Mouse (Mus musculus): ENCODE results near the gene Chst5. TPM values are rescaled to one million over a fixed set of nuclear protein-coding genes. Genes with fewer than 3 reads are reported as not detected.
A peak's percentile ranks its signal among the peaks of the same experiment; 100 is the strongest.

The Chst5 gene
- total RNA-seq, 2 experiments from 2014 or later, result 0.89 to 1.0 TPM

GRCm38 (mm10) chr8:111931721-111932120, 21.5 kb upstream of the Chst5 start:
- DNase-seq, result no peak
- intact Hi-C loops (cut with DNase I), result no loop called here

DNA sequence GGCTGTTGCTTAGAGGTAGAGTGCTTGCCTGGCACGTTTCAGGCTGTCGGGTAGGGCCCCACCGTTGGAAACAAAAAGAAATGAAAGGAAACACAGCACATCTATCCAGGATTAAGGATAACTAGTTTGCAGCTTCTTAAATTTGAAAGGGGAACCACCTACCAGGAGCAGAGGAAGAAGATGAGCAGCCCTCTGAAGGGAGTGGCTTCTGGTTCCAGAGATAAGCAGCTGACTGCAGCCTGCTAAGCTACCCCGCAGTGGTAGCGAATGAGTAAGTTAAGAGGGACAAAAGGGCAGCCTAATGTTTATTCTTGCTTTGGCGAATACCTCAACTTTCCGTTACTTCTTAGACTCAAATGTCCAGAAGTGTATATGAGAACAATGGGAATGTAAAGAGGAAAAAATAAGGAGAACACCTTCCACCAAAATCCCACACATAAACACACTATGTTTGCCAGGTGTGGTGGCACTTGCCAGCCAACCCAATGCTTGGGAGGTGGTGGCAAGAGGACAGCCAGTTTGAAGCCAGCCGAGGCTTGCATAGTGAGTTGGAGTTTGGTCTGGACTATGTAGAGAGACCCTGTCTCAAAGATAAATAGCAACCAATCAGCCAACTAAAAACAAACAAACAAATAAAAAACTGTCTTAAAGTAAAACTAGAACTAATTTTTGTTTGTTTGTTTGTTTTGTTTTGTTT, 19.5 kb upstream of the Chst5 start:
- intact Hi-C loops (cut with DNase I), result no loop called here
- DNase-seq, result no peak

DNA sequence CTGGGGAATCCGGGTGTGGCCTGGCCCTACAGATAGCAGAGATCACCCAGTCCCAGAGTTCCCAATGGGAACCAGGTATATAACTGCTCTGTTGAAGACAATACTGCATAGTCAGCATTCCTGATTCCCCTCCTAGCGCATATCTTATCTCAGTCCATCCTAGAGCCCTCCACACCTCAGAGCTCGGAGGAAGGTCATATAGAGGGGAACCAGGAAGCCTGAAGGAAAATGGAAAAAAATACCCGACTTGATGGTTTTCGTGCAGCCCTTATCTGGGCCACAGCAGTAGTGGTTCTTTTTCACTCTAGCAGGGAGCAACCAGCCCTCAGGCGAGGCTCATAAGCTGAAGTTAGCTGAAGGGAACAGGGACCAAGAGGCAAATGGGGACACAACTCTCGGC, 14.7 kb upstream of the Chst5 start:
- no peak for DNase-seq
- intact Hi-C loops (cut with DNase I), result no loop called here

DNA sequence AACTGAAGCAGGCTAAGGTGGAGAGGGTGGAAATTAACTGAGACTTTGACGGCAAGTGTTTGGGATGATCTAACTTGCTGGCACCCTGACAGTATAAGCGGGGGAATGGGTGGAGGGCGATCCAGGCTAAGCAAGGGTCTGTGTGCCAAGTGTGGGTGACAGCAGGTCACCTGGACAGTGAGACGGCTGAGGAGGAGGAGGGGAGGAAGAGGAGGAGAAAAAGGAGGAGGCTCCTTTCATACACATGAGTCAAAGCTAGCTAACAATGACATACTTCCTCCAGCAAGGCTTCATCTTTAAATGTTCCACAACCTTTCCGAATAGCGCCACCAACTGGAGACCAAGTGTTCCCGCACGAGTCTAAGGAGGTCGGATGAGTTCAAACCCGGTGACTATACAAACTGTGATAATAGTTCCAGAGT, 13.1 kb upstream of the Chst5 start:
- intact Hi-C loops (cut with DNase I), result no loop called here
- peak; percentile 57 for DNase-seq

GRCm38 (mm10) chr8:111920971-111921370, 10.7 kb upstream of the Chst5 start:
- no peak for DNase-seq
- intact Hi-C loops (cut with DNase I), result no loop called here

GRCm38 (mm10) chr8:111919663-111920062, 9.4 kb upstream of the Chst5 start:
- intact Hi-C loops (cut with DNase I), result no loop called here
- no peak for DNase-seq

DNA sequence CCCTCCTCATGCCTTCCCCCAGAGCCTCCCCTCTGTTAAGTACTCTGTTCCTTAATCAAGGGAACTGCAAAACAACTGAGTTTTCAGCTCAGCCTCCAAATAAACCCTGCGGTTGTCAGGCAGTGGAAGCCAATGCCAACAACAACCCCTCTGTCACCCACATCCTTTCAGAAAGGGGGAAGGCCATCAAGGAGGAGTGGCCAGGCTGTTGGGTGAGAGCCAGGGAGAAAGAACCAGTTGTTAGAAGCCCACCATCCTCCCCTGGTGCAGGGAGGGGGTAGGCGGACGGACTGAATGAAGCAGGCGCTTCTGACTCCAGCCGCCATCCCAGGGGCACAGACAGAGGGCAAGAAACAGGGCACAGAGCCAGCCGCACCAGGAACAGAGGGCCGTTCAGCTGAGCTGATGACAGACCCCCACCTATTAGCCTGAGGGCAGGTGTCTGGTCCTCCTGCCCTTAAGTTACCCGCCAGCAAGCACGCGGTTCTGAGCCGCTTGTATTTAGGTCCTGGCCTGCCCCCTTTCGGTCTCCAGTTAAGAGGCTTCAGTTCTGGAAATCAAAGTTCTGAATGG, 2.7 kb upstream of the Chst5 start:
- DNase-seq, result peak; percentile 81

DNA sequence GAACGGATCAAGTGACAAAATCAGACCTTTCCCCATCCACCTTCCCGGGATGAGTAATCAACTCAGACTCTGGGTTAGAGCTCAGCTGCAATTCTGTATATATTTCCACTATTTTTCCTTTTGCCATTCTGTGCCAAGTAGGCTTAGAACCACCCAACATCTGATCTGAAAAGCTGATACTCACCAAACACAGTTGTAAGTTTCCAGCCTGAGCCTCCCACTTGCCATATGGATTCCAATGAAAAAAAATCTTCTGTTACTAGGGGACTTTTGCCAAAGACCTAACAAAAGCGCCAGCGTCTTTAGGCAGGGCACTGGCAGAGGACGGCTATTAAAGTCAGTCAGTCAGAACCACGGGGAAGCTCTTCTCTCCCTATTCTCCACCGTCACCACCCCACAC, 1.3 kb upstream of the Chst5 start:
- peak; percentile 16 for DNase-seq
- intact Hi-C loops (cut with DNase I), result no loop called here

More for the DNA sequence above, 2.7 kb upstream of the Chst5 start:
- intact Hi-C loops (cut with DNase I), result no loop called here

- no peak for DNase-seq
- intact Hi-C loops (cut with DNase I), result no loop called here
Measured at GRCm38 (mm10) chr8:111905500-111906121, 4.6 kb downstream of the Chst5 start.

GRCm38 (mm10) chr8:111902080-111902479, 8.2 kb downstream of the Chst5 start:
- intact Hi-C loops (cut with DNase I), result no loop called here
- DNase-seq, result no peak

DNA sequence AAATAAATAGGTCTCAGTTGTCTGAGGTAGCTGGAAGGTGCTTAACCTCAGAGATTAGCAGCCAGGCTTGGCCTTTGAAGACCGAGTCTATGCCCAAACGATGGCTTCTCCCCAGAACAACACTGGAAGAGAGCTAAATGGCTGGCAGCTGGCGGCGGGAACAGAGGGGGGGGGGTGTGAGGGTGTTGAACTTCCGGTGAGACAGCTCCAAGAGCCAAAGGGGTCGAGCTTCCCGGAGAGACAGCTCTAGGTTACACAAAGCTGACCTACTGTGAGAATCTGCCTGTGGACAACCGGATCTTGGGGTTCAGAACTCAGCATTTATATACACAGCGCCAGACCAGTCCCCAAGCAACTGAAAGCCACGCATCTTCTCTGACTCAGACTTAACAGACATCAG, 11.7 kb downstream of the Chst5 start:
- intact Hi-C loops (cut with DNase I), result no loop called here
- DNase-seq, result no peak

DNA sequence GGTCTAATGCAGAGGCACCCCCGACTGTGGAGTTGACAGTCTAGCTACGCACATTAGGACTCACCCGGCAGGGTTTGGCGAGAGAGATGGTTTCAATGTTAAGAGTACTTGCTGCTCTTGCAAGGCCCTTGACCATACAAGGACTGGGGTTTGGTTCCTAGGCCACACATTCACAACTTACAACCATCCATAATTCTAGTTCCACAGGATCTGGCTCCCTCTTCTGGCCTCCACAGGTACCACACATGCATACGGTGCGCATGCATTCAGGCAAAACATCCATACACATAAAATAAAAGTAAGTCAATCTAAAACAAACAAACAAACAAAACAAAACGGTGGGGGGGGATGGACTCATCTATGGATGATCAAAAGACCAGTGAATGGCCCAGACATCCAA, 15.3 kb downstream of the Chst5 start:
- intact Hi-C loops (cut with DNase I), result no loop called here
- DNase-seq, result no peak

DNA sequence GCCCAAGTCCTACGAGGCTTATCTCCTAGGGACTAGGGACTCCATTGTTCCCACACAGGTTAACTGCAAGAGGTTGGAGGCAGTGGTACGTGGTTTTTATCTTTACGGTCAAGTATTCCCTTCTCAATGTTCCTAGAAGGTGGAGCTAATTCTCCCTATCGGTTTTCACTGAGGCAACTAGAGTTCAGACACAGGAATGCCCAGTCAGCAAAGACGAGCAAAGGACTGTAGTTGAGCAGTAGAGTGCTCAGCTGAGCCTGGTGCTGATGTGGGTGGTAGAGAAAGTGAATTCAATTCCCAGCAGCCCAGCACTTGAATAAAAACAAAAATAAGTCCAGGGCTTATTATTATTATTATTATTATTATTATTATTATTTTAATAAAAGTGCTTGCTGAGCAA, 17.6 kb downstream of the Chst5 start:
- DNase-seq, result no peak
- intact Hi-C loops (cut with DNase I), result no loop called here

GRCm38 (mm10) chr8:111891983-111892382, 18.3 kb downstream of the Chst5 start:
- intact Hi-C loops (cut with DNase I), result no loop called here
- DNase-seq, result no peak

DNA sequence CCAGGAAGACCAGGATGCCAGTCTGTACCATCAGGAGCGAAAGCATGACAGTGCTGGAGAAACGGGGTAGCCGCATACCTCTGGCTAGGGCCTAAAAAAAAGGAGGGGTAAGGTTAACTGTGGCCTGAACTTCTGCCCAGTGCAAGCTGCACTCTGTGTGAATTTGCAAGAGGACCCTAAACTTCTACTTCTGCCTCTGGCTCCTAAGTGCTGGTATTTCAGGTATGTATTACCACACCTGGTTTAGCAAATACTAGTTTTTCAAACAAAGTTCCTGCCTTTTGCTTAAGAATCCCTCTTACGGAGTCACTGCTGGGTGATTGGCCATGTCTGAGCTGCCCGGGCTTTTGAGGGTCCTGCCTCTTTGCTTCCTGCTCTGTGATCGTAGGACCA, 19.3 kb downstream of the Chst5 start:
- DNase-seq, result no peak
- intact Hi-C loops (cut with DNase I), result no loop called here

- peak; percentile 32 for DNase-seq
- intact Hi-C loops (cut with DNase I), result no loop called here
Measured at GRCm38 (mm10) chr8:111889931-111890910, 20.0 kb downstream of the Chst5 start.

GRCm38 (mm10) chr8:111888091-111888650, 22.1 kb downstream of the Chst5 start:
- intact Hi-C loops (cut with DNase I), result no loop called here
- peak; percentile 24 for DNase-seq

- intact Hi-C loops (cut with DNase I), result no loop called here
- DNase-seq, result no peak
Measured at GRCm38 (mm10) chr8:111887479-111887878, 22.8 kb downstream of the Chst5 start.

DNA sequence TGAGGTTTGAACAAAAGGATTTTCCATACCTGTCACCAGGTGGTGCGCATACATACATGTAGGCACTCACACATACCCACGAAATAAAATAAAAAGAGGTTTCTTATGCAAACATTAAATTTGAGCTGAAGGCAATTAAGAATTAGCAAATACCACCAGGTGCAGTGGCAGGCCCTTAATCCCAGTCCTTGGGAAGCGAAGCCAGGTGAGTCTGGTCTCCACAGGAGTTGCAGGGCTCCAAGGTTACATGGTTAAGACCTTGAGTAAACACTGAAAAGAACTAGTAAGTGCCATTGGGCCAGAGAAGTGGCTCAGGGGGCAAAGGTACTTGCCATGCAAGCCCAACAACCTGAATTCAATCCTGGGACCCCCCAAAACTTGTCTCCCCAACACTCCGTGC, 26.6 kb downstream of the Chst5 start:
- no peak for DNase-seq
- intact Hi-C loops (cut with DNase I), result no loop called here

GRCm38 (mm10) chr8:111881591-111881990, 28.7 kb downstream of the Chst5 start:
- peak; percentile 47 for DNase-seq
- intact Hi-C loops (cut with DNase I), result no loop called here

GRCm38 (mm10) chr8:111877711-111878110, 32.5 kb downstream of the Chst5 start:
- intact Hi-C loops (cut with DNase I), result no loop called here

More at GRCm38 (mm10) chr8:111877711-111878110, 32.5 kb downstream of the Chst5 start:
- DNase-seq, result no peak
